Mouse (Mus musculus) CH12.LX (cell line): ENCODE measurements around the gene Slc35f6.

Experiments
- CTCF ChIP-seq, 2 experiments: IDR thresholded peaks in 1 of 2; conservative IDR thresholded peaks in 1 of 2; 2 replicates each; pipeline ENCODE4 v1.5.1; 2011 to 2012; ENCODE audit warnings: low read depth in 2 of 2, low read length in 2 of 2, improper control_type of control experiment in 1 of 2, inconsistent platforms in 1 of 2, mild to moderate bottlenecking in 1 of 2, moderate library complexity in 1 of 2
- EP300 ChIP-seq: IDR thresholded peaks from 2 replicates; pipeline ENCODE4 v1.6.1; 2011; ENCODE audit warnings: low read length, improper control_type of control experiment
- JUN ChIP-seq: IDR thresholded peaks from 2 replicates; pipeline ENCODE4 v1.6.1; 2011; ENCODE audit warnings: low read depth, mild to moderate bottlenecking, low read length, improper control_type of control experiment, moderate library complexity; ENCODE audit not compliant: insufficient read depth
- MAFK ChIP-seq: IDR thresholded peaks from 2 replicates; pipeline ENCODE4 v1.6.1; 2011; ENCODE audit warnings: low read length, improper control_type of control experiment; ENCODE audit not compliant: insufficient replicate concordance
- MEF2A ChIP-seq: IDR thresholded peaks from 2 replicates; pipeline ENCODE4 v1.6.1; 2014; ENCODE audit warnings: low read depth, mild to moderate bottlenecking, inconsistent platforms, low read length, improper control_type of control experiment, borderline replicate concordance
- MYC ChIP-seq: IDR thresholded peaks from 2 replicates; pipeline ENCODE4 v1.6.1; 2011; ENCODE audit warnings: low read depth, mild to moderate bottlenecking, improper control_type of control experiment, low read length
- POLR2A ChIP-seq: IDR thresholded peaks from 2 replicates; pipeline ENCODE4 v1.6.1; 2011; ENCODE audit warnings: low read depth, mild to moderate bottlenecking, improper control_type of control experiment, low read length
- TCF12 ChIP-seq: IDR thresholded peaks from 2 replicates; pipeline ENCODE4 v1.6.1; 2014; ENCODE audit warnings: low read depth, mild to moderate bottlenecking, inconsistent platforms, low read length, improper control_type of control experiment
- USF1 ChIP-seq: IDR thresholded peaks from 2 replicates; pipeline ENCODE4 v1.6.1; 2014; ENCODE audit warnings: low read depth, mild to moderate bottlenecking, inconsistent platforms, low read length, improper control_type of control experiment
- ZC3H11A ChIP-seq: IDR thresholded peaks from 2 replicates; pipeline ENCODE4 v1.6.1; 2012; ENCODE audit warnings: low read depth, mild to moderate bottlenecking, inconsistent platforms, low read length, improper control_type of control experiment
- ZKSCAN1 ChIP-seq: IDR thresholded peaks from 2 replicates; pipeline ENCODE4 v1.6.1; 2012; ENCODE audit warnings: low read depth, inconsistent platforms, low read length, improper control_type of control experiment, borderline replicate concordance
- ZMIZ1 ChIP-seq: IDR thresholded peaks from 2 replicates; pipeline ENCODE4 v1.6.1; 2012; ENCODE audit warnings: low read depth, mild to moderate bottlenecking, inconsistent platforms, low read length, improper control_type of control experiment
- ZNF384 ChIP-seq: IDR thresholded peaks from 2 replicates; pipeline ENCODE4 v1.6.1; 2012; ENCODE audit warnings: low read depth, low read length, improper control_type of control experiment, inconsistent platforms

DNA sequence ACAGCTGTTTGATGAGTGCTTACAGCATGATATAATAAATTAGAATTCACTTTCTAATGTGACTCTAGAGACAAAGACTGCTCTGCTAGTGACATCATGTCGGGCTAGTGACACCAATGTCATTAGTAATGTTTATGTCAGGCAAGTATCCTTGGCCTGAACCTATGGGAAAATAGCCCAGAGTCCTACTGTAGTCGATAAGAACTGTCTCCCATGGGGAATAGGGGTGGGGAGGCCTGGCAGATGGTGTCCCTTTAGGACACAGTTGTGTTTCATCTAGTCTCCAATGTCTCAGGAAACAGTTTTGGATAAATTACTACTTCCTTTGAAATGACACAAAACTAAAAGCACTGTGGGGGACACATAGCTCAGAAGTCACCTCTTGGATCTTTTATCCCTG, 1.7 kb upstream of the Slc35f6 start:
- no peak for TF ChIP-seq ZMIZ1
- no peak for TF ChIP-seq CTCF (conservative IDR thresholded peaks at IDR 0.05 in 1 of 2, IDR thresholded peaks at IDR 0.05 in 1 of 2; ENCODE audit: low read depth in 2 of 2, low read length in 2 of 2)
- TF ChIP-seq MEF2A = no peak
- TF ChIP-seq ZC3H11A = no peak
- no peak for TF ChIP-seq ZNF384
- TF ChIP-seq POLR2A = no peak
- TF ChIP-seq TCF12 = no peak
- no peak for TF ChIP-seq EP300
- TF ChIP-seq MAFK = no peak
- no peak for TF ChIP-seq USF1
- TF ChIP-seq ZKSCAN1 = no peak
- TF ChIP-seq JUN = no peak
- no peak for TF ChIP-seq MYC
